Mouse (Mus musculus): Measurements from ENCODE around the gene Hras. TPM values are rescaled to one million over a fixed set of nuclear protein-coding genes. Genes with fewer than 3 reads are reported as not detected.

The Hras gene
- polyA plus RNA-seq, 1 experiment from 2014 or later, result 46.2 TPM

DNA sequence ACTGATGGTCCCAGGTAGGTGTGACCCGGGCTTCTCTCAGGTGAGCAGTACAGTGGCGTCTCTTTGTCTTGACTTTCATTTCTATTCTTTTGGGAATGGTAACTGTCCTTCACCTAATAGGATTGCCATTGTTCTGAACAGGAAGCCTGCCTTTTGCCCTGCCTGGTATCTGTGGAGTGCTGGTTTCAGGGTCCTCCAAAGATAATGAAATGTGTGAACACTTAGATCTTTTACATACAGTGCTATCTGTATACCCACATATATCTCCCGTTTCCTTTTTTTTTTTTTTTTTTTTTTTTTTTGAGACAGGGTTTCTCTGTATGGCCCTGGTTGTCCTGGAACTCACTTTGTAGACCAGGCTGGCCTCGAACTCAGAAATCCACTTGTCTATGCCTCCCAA is 52.5 kb downstream of the Hras start:
- Histone ChIP-seq H3K4me3 (ENCODE audit: low read depth, low read length) (no peak overlapping the region), H3K9me3 (ENCODE audit: low read length) (no peaks in the 10 kb centered on the region), H3K4me1 (ENCODE audit: insufficient read depth) (peaks cover 7% of the 10 kb centered on the region), H3K4me2 (ENCODE audit: low read depth, low read length) (peak overlapping the region; percentile 23; the same call in 1 of the 2 replicates), H3K36me3 (replicated peaks; ENCODE audit: insufficient read depth, low read length) (peaks cover 83% of the 10 kb centered on the region), H3K9ac (replicated peaks) (no peak overlapping the region), H3K27me3 (ENCODE audit: insufficient read depth, low read length) (no peaks in the 10 kb centered on the region), H3K27ac (ENCODE audit: low read depth) (no peak overlapping the region)
- DNase-seq, result no peak
- WGBS (ENCODE audit: insufficient replicate concordance), result 60% methylated on average over 4 of the region's 4 CpGs
- TF ChIP-seq EP300 (IDR thresholded peaks at IDR 0.05; ENCODE audit: low read depth) (peak; percentile 48), CTCF (IDR thresholded peaks at IDR 0.05; ENCODE audit: low read depth) (no peak)
- no peak for ATAC-seq

MicroRNA genes within 50 kb of the gene (microRNA counts, 519-probe panel; counts per million panel counts)
- microRNA mmu-miR-210, result 4,498 counts per million, percentile 51 among the panel's probes with 10 or more counts

Small RNA genes within 50 kb of the gene (microRNA-seq; reads per million reads assigned to microRNA genes)
- gene Mir210, result 837 reads per million, percentile 70 among the genes with 10 or more reads in this experiment

Other genes with a start within 250 kb of the Hras start
- 0.41 and 0.48 TPM in 2 replicates for gene Ifitm5, start 243.7 kb downstream of the Hras start, polyA plus RNA-seq (2015; fragmentation: Nextera tagmentation; extraction: Ambion mirVana)
- gene Gm45717, start 238.1 kb downstream of the Hras start, polyA plus RNA-seq (2015; fragmentation: Nextera tagmentation; extraction: Ambion mirVana), result 0.59 TPM in 1 of 2 replicates, not detected in the other
- 798 and 816 TPM in 2 replicates for gene Ifitm2, start 238.0 kb downstream of the Hras start, polyA plus RNA-seq (2015; fragmentation: Nextera tagmentation; extraction: Ambion mirVana)
- gene Ifitm1, start 226.8 kb downstream of the Hras start, polyA plus RNA-seq (2015; fragmentation: Nextera tagmentation; extraction: Ambion mirVana), result 33.4 and 38.6 TPM in 2 replicates
- gene Ifitm3, start 183.2 kb downstream of the Hras start, polyA plus RNA-seq (2015; fragmentation: Nextera tagmentation; extraction: Ambion mirVana), result 295 and 298 TPM in 2 replicates
- gene Ifitm6, start 176.1 kb downstream of the Hras start, polyA plus RNA-seq (2015; fragmentation: Nextera tagmentation; extraction: Ambion mirVana), result 53.6 and 54.4 TPM in 2 replicates
- gene Gm17387, start 164.9 kb downstream of the Hras start, polyA plus RNA-seq (2015; fragmentation: Nextera tagmentation; extraction: Ambion mirVana), result not detected in 2 replicates
- 0.15 and 0.34 TPM in 2 replicates for gene B4galnt4, start 132.9 kb downstream of the Hras start, polyA plus RNA-seq (2015; fragmentation: Nextera tagmentation; extraction: Ambion mirVana)
- gene Pkp3, start 115.8 kb downstream of the Hras start, polyA plus RNA-seq (2015; fragmentation: Nextera tagmentation; extraction: Ambion mirVana), result 1.4 and 1.5 TPM in 2 replicates
- gene Sigirr, start 93.4 kb downstream of the Hras start, polyA plus RNA-seq (2015; fragmentation: Nextera tagmentation; extraction: Ambion mirVana), result 18.0 and 20.1 TPM in 2 replicates
- 1.4 and 1.8 TPM in 2 replicates for gene Ano9, start 76.2 kb downstream of the Hras start, polyA plus RNA-seq (2015; fragmentation: Nextera tagmentation; extraction: Ambion mirVana)
- gene Ptdss2, start 71.6 kb downstream of the Hras start, polyA plus RNA-seq (2015; fragmentation: Nextera tagmentation; extraction: Ambion mirVana), result 57.9 and 71.0 TPM in 2 replicates
- gene Rnh1, start 21.1 kb downstream of the Hras start, polyA plus RNA-seq (2015; fragmentation: Nextera tagmentation; extraction: Ambion mirVana), result 55.2 and 55.7 TPM in 2 replicates
- 2.0 and 2.2 TPM in 2 replicates for gene Lrrc56, start 152 bp upstream of the Hras start, polyA plus RNA-seq (2015; fragmentation: Nextera tagmentation; extraction: Ambion mirVana)
- 0.49 TPM in 2 replicates for gene Lmntd2, start 20.1 kb upstream of the Hras start, polyA plus RNA-seq (2015; fragmentation: Nextera tagmentation; extraction: Ambion mirVana)
- gene Rassf7, start 21.9 kb upstream of the Hras start, polyA plus RNA-seq (2015; fragmentation: Nextera tagmentation; extraction: Ambion mirVana), result 24.9 and 27.3 TPM in 2 replicates
- 10.8 and 14.3 TPM in 2 replicates for gene Phrf1, start 34.8 kb upstream of the Hras start, polyA plus RNA-seq (2015; fragmentation: Nextera tagmentation; extraction: Ambion mirVana)
- gene Irf7, start 72.5 kb upstream of the Hras start, polyA plus RNA-seq (2015; fragmentation: Nextera tagmentation; extraction: Ambion mirVana), result 22.9 and 25.4 TPM in 2 replicates
- gene Cdhr5, start 82.8 kb upstream of the Hras start, polyA plus RNA-seq (2015; fragmentation: Nextera tagmentation; extraction: Ambion mirVana), result 1.1 and 1.3 TPM in 2 replicates
- gene Sct, start 85.1 kb upstream of the Hras start, polyA plus RNA-seq (2015; fragmentation: Nextera tagmentation; extraction: Ambion mirVana), result not detected in 2 replicates
- not detected in 2 replicates for gene Drd4, start 98.0 kb upstream of the Hras start, polyA plus RNA-seq (2015; fragmentation: Nextera tagmentation; extraction: Ambion mirVana)
- 10.7 and 11.9 TPM in 2 replicates for gene Deaf1, start 133.7 kb upstream of the Hras start, polyA plus RNA-seq (2015; fragmentation: Nextera tagmentation; extraction: Ambion mirVana)
- 9.2 and 11.9 TPM in 2 replicates for gene Tmem80, start 133.7 kb upstream of the Hras start, polyA plus RNA-seq (2015; fragmentation: Nextera tagmentation; extraction: Ambion mirVana)
- gene Eps8l2, start 144.9 kb upstream of the Hras start, polyA plus RNA-seq (2015; fragmentation: Nextera tagmentation; extraction: Ambion mirVana), result 22.2 and 25.4 TPM in 2 replicates
- gene Taldo1, start 198.2 kb upstream of the Hras start, polyA plus RNA-seq (2015; fragmentation: Nextera tagmentation; extraction: Ambion mirVana), result 246 and 265 TPM in 2 replicates
- gene Gatd1, start 220.1 kb upstream of the Hras start, polyA plus RNA-seq (2015; fragmentation: Nextera tagmentation; extraction: Ambion mirVana), result 17.4 and 18.2 TPM in 2 replicates
- not detected in 2 replicates for gene Cend1, start 235.5 kb upstream of the Hras start, polyA plus RNA-seq (2015; fragmentation: Nextera tagmentation; extraction: Ambion mirVana)
- 38.4 and 41.6 TPM in 2 replicates for gene Slc25a22, start 243.9 kb upstream of the Hras start, polyA plus RNA-seq (2015; fragmentation: Nextera tagmentation; extraction: Ambion mirVana)

All from liver, postnatal 0 days (tissue).